Mouse (Mus musculus): Measurements from ENCODE around the gene Tnfrsf8. TPM values are rescaled to one million over a fixed set of nuclear protein-coding genes. Genes with fewer than 3 reads are reported as not detected.

The Tnfrsf8 gene
- polyA plus RNA-seq, 1 experiment = 0.06 TPM

- Histone ChIP-seq H3K4me3 (replicated peaks) (peak overlapping the region; percentile 12), H3K4me1 (peaks cover 78% of the 10 kb centered on the region), H3K36me3 (replicated peaks; ENCODE audit: low read length) (peaks cover 4% of the 10 kb centered on the region), H3K27me3 (replicated peaks) (peaks cover 37% of the 10 kb centered on the region), H3K9me3 (no peaks in the 10 kb centered on the region)
- TF ChIP-seq FLI1 (IDR thresholded peaks at IDR 0.05; ENCODE audit: low read length) (no peak), GATA1 (IDR thresholded peaks at IDR 0.05; ENCODE audit: borderline replicate concordance, low read length) (no peak)
Observed at GRCm38 (mm10) chr4:145242719-145243350, 72.1 kb downstream of the Tnfrsf8 start.

DNA sequence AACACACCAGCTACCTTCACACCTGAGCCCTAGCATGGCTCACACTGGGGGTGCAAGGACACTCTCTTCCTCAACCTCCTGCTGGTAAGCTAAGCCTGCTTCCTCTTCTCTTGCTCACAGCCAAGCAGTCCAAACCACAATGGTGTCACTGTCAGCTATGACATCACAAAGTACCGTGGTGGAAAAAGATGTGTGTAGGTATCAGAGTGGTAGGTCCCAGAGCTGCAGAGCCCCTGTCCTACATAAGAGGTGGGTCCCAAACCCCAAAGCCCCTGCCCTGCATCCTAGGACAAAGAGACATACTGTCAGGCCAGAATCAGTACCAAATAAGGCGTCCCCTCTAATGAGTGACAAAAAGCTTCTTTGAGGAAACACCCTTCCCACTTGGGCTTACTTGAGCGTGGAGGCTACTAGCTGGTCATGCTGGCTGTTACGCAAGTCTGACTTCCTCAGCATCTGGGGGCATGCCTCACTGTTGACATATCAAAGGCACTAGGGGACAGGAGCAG lies 74.2 kb downstream of the Tnfrsf8 start:
- Histone ChIP-seq H3K36me3 (replicated peaks; ENCODE audit: low read length) (peaks cover 4% of the 10 kb centered on the region), H3K27me3 (replicated peaks) (peaks cover 17% of the 10 kb centered on the region), H3K9me3 (no peaks in the 10 kb centered on the region), H3K4me3 (replicated peaks) (peak overlapping the region; percentile 81), H3K4me1 (peaks cover 71% of the 10 kb centered on the region)
- TF ChIP-seq FLI1 (IDR thresholded peaks at IDR 0.05; ENCODE audit: low read length) = no peak
- TF ChIP-seq GATA1 (IDR thresholded peaks at IDR 0.05; ENCODE audit: borderline replicate concordance, low read length) = no peak

- Histone ChIP-seq H3K9me3 (no peaks in the 10 kb centered on the region), H3K4me1 (peaks cover 61% of the 10 kb centered on the region), H3K27me3 (replicated peaks) (peaks cover 1% of the 10 kb centered on the region), H3K4me3 (replicated peaks) (peak overlapping the region; percentile 3), H3K36me3 (replicated peaks; ENCODE audit: low read length) (peaks cover 2% of the 10 kb centered on the region)
- TF ChIP-seq FLI1 (IDR thresholded peaks at IDR 0.05; ENCODE audit: low read length) = no peak
Observed at GRCm38 (mm10) chr4:145239049-145239830, 75.7 kb downstream of the Tnfrsf8 start.

GRCm38 (mm10) chr4:145236027-145236426 lies 78.9 kb downstream of the Tnfrsf8 start:
- Histone ChIP-seq H3K4me1 (peaks cover 57% of the 10 kb centered on the region), H3K27me3 (replicated peaks) (no peaks in the 10 kb centered on the region), H3K4me3 (replicated peaks) (peak overlapping the region; percentile 6), H3K9me3 (no peaks in the 10 kb centered on the region), H3K36me3 (replicated peaks; ENCODE audit: low read length) (peaks cover 2% of the 10 kb centered on the region)
- no peak for TF ChIP-seq GATA1 (IDR thresholded peaks at IDR 0.05; ENCODE audit: borderline replicate concordance, low read length)

DNA sequence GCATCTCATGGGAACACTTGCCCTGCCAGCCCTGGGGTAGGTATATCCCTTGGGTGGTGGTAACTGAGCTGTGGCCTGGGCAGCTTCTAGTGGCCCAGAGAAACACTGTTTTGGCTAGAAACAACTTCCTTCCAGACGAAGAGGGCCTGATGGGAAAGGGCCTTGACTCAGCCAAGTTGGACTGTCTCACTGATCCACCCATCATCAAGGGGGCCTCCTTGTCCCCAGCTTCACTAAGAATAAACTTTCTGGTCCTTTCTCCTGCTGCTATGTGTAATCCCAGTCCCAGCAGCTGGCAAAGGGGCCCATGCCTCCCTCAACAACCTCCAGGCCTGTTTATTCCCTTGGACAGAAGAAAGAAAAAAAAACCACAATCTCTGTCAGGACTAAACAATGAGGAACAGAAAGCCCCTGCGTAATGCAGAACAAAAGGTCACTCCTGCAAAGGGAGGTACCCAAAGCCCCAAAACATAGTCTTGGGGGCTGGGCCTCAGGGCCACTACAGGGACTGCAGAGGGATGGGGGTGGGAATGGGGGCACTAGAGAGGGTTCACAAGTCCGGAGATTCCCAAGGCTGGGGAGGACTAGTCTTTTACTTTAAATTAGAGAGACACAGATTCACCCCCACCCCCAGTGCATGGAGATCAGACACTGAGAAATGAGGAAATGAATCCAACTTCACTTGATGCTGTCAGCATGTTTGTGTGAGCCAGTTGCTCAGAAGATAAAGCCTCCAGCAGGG lies 81.3 kb downstream of the Tnfrsf8 start:
- Histone ChIP-seq H3K9me3 (no peaks in the 10 kb centered on the region), H3K27me3 (replicated peaks) (no peaks in the 10 kb centered on the region), H3K4me3 (replicated peaks) (peak overlapping the region; percentile 38), H3K4me1 (peaks cover 57% of the 10 kb centered on the region), H3K36me3 (replicated peaks; ENCODE audit: low read length) (peaks cover 8% of the 10 kb centered on the region)
- no peak for TF ChIP-seq FLI1 (IDR thresholded peaks at IDR 0.05; ENCODE audit: low read length)
- no peak for TF ChIP-seq GATA1 (IDR thresholded peaks at IDR 0.05; ENCODE audit: borderline replicate concordance, low read length)

GRCm38 (mm10) chr4:145231732-145232131 lies 83.2 kb downstream of the Tnfrsf8 start:
- H3K36me3 ChIP-seq (replicated peaks; ENCODE audit: low read length) = peaks cover 16% of the 10 kb centered on the region
- H3K27me3 ChIP-seq (replicated peaks) = no peaks in the 10 kb centered on the region
- no peaks in the 10 kb centered on the region for H3K9me3 ChIP-seq
- no peak overlapping the region for H3K4me3 ChIP-seq (replicated peaks)
- peaks cover 60% of the 10 kb centered on the region for H3K4me1 ChIP-seq
- TF ChIP-seq GATA1 (IDR thresholded peaks at IDR 0.05; ENCODE audit: borderline replicate concordance, low read length) (no peak), FLI1 (IDR thresholded peaks at IDR 0.05; ENCODE audit: low read length) (no peak)

GRCm38 (mm10) chr4:145230647-145231046 lies 84.3 kb downstream of the Tnfrsf8 start:
- Histone ChIP-seq H3K4me3 (replicated peaks) (no peak overlapping the region), H3K9me3 (no peaks in the 10 kb centered on the region), H3K4me1 (peaks cover 50% of the 10 kb centered on the region), H3K27me3 (replicated peaks) (no peaks in the 10 kb centered on the region), H3K36me3 (replicated peaks; ENCODE audit: low read length) (peaks cover 16% of the 10 kb centered on the region)
- TF ChIP-seq GATA1 (IDR thresholded peaks at IDR 0.05; ENCODE audit: borderline replicate concordance, low read length) = no peak
- no peak for TF ChIP-seq FLI1 (IDR thresholded peaks at IDR 0.05; ENCODE audit: low read length)

DNA sequence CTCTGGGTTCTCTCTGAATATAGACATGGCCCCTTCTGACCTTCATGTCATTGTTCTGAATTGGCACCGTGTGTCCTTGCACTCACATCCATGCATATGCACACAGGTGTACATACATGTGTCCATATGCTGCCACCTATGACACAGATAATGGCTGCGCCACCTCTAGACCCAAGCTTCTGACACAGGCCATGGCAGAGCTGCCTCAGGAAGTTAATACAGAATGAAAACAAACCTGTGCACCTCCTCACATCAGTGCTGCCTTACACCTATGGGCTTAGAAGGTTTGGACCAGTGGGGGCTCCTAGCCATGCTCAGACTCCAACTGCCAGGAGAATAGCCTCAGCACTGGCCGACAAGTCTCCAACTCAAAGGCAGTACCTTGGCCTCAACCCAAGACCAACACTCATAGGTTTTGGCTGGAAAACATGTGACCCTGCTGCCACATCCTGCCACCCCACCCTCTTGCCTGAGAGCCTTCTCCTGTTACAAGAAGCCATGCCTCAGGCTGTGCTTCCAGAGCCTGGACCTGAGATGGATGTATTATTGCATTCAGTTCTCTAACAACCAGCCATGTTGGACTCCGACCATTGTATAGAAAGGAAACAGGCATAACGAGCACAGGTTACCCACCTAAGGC lies 85.3 kb downstream of the Tnfrsf8 start:
- Histone ChIP-seq H3K4me1 (peaks cover 52% of the 10 kb centered on the region), H3K4me3 (replicated peaks) (peak overlapping the region; percentile 0), H3K36me3 (replicated peaks; ENCODE audit: low read length) (peaks cover 25% of the 10 kb centered on the region), H3K27me3 (replicated peaks) (no peaks in the 10 kb centered on the region), H3K9me3 (no peaks in the 10 kb centered on the region)
- TF ChIP-seq GATA1 (IDR thresholded peaks at IDR 0.05; ENCODE audit: borderline replicate concordance, low read length) = no peak
- TF ChIP-seq FLI1 (IDR thresholded peaks at IDR 0.05; ENCODE audit: low read length) = no peak

GRCm38 (mm10) chr4:145229051-145229450 lies 85.9 kb downstream of the Tnfrsf8 start:
- H3K4me3 ChIP-seq (replicated peaks) = no peak overlapping the region
- peaks cover 57% of the 10 kb centered on the region for H3K4me1 ChIP-seq
- peaks cover 31% of the 10 kb centered on the region for H3K36me3 ChIP-seq (replicated peaks; ENCODE audit: low read length)
- H3K27me3 ChIP-seq (replicated peaks) = no peaks in the 10 kb centered on the region
- no peak for TF ChIP-seq GATA1 (IDR thresholded peaks at IDR 0.05; ENCODE audit: borderline replicate concordance, low read length)
- no peak for TF ChIP-seq FLI1 (IDR thresholded peaks at IDR 0.05; ENCODE audit: low read length)
- no peaks in the 10 kb centered on the region for H3K9me3 ChIP-seq

Data from megakaryocyte, embryonic 14.5 days (primary cell).